Mouse (Mus musculus): ENCODE data around the gene Dnase2a. TPM values are rescaled to one million over a fixed set of nuclear protein-coding genes. Genes with fewer than 3 reads are reported as not detected.

The Dnase2a gene
- polyA plus RNA-seq (2014; fragmentation: Nextera tagmentation; extraction: Ambion mirVana), result 4.5 and 5.5 TPM in 2 replicates

DNA sequence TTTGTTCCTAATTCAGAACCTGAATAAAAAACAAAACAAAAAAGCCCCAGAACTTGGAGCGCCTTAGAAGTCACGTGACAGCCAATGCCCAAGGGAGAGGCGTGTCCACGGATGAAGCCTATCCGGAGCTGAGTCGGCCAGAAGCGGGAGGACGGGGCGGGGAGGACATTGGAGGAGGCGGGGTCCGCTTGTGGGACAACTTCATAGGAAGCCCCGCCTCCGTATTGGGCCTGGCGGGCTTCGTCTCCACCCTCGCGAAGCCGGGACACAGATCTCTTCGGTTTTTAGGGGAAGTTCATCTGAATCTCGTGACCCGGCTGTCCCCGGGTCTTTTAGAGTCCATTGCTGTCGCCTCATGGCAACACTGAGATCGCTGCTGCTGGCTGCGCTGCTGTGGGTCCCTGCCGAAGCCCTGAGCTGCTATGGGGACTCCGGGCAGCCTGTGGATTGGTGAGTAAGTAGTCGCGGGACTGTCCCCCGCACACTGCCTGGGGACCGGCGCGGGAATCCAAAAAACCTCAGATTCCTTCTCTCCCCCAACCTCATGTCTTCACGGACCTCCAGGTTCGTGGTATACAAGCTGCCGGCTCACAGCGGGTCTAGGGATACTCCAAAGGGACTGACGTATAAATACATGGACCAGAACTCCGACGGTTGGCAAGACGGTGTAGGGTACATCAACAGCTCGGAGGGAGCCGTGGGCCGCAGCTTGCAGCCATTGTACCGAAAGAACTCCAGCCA lies at the start of gene Dnase2a:
Gene Dnase2a (plus strand): TSS at position 140 of the 741 bp plus-strand sequence.
- Histone ChIP-seq H3K4me1 (ENCODE audit: control insufficient read depth in 2 of 2, insufficient read depth in 2 of 2, low read length in 2 of 2) (peaks cover 4 to 11% of the 10 kb centered on the region in 2 experiments; a peak in 3 of 4 replicates), H3K9ac (ENCODE audit: low read length) (peak within 1 kb of the TSS; percentile 75), H3K4me3 (ENCODE audit: control insufficient read depth in 1 of 2, insufficient read depth in 1 of 2, low read depth in 1 of 2, low read length in 2 of 2) (peak within 1 kb of the TSS; percentile 48 to 51), H3K27me3 (ENCODE audit: control insufficient read depth, insufficient read depth, low read length) (peaks cover 50% of the 10 kb centered on the region), H3K36me3 (ENCODE audit: control insufficient read depth, insufficient read depth, low read length) (no peaks in the 10 kb centered on the region), H3K9me3 (ENCODE audit: control insufficient read depth, low read length) (no peaks in the 10 kb centered on the region), H3K27ac (replicated peaks in 1 of 2; ENCODE audit: control insufficient read depth in 1 of 2, insufficient read depth in 1 of 2, low read depth in 2 of 2, low read length in 2 of 2) (no peak within 1 kb of the TSS; a peak in 1 of 4 replicates), H3K4me2 (ENCODE audit: low read length) (peak within 1 kb of the TSS; percentile 94)
- under 1% methylated on average over 44 of the region's 45 CpGs for WGBS
- peak; percentile 88 for ATAC-seq (ENCODE audit: insufficient number of reproducible peaks, insufficient read depth, low FRiP score, low read depth)

- 13% methylated on average over 46 of the region's 46 CpGs for WGBS
- Histone ChIP-seq H3K9me3 (ENCODE audit: control insufficient read depth, low read length) (no peaks in the 10 kb centered on the region), H3K4me1 (ENCODE audit: control insufficient read depth in 2 of 2, insufficient read depth in 2 of 2, low read length in 2 of 2) (peaks cover 8 to 9% of the 10 kb centered on the region in 2 experiments; a peak in 2 of 4 replicates), H3K4me2 (ENCODE audit: low read length) (peak within 1 kb of the TSS; percentile 96), H3K27me3 (ENCODE audit: control insufficient read depth, insufficient read depth, low read length) (no peaks in the 10 kb centered on the region), H3K27ac (replicated peaks in 1 of 2; ENCODE audit: control insufficient read depth in 1 of 2, insufficient read depth in 1 of 2, low read depth in 2 of 2, low read length in 2 of 2) (no peak within 1 kb of the TSS), H3K9ac (ENCODE audit: low read length) (peak within 1 kb of the TSS; percentile 71), H3K36me3 (ENCODE audit: control insufficient read depth, insufficient read depth, low read length) (peaks cover 32% of the 10 kb centered on the region), H3K4me3 (ENCODE audit: control insufficient read depth in 1 of 2, insufficient read depth in 1 of 2, low read depth in 1 of 2, low read length in 2 of 2) (peak within 1 kb of the TSS; percentile 46 to 47)
- peak; percentile 70 for ATAC-seq (ENCODE audit: insufficient number of reproducible peaks, insufficient read depth, low FRiP score, low read depth)
Measured at GRCm38 (mm10) chr8:84871376-84872308, 36.7 kb upstream of the Dnase2a start, which contains the start of gene Syce2. Syce2 (plus strand) TSS chr8:84872111.

GRCm38 (mm10) chr8:84872309-84872965 lies 35.9 kb upstream of the Dnase2a start:
- Histone ChIP-seq H3K4me1 (ENCODE audit: control insufficient read depth in 2 of 2, insufficient read depth in 2 of 2, low read length in 2 of 2) (peaks cover 8 to 9% of the 10 kb centered on the region in 2 experiments; a peak in 2 of 4 replicates), H3K36me3 (ENCODE audit: control insufficient read depth, insufficient read depth, low read length) (peaks cover 24% of the 10 kb centered on the region), H3K4me2 (ENCODE audit: low read length) (peak overlapping the region; percentile 96), H3K4me3 (ENCODE audit: control insufficient read depth in 1 of 2, insufficient read depth in 1 of 2, low read depth in 1 of 2, low read length in 2 of 2) (peak overlapping the region; percentile 46 to 47), H3K27me3 (ENCODE audit: control insufficient read depth, insufficient read depth, low read length) (no peaks in the 10 kb centered on the region), H3K9ac (ENCODE audit: low read length) (peak overlapping the region; percentile 71), H3K27ac (replicated peaks in 1 of 2; ENCODE audit: control insufficient read depth in 1 of 2, insufficient read depth in 1 of 2, low read depth in 2 of 2, low read length in 2 of 2) (no peak overlapping the region), H3K9me3 (ENCODE audit: control insufficient read depth, low read length) (no peaks in the 10 kb centered on the region)
- WGBS, result 3% methylated on average over 52 of the region's 54 CpGs
- peak; percentile 40 for ATAC-seq (ENCODE audit: insufficient number of reproducible peaks, insufficient read depth, low FRiP score, low read depth)

- Histone ChIP-seq H3K4me2 (ENCODE audit: low read length) (peak overlapping the region; percentile 96), H3K9me3 (ENCODE audit: control insufficient read depth, low read length) (no peaks in the 10 kb centered on the region), H3K27ac (replicated peaks in 1 of 2; ENCODE audit: control insufficient read depth in 1 of 2, insufficient read depth in 1 of 2, low read depth in 2 of 2, low read length in 2 of 2) (no peak overlapping the region), H3K27me3 (ENCODE audit: control insufficient read depth, insufficient read depth, low read length) (no peaks in the 10 kb centered on the region), H3K4me1 (ENCODE audit: control insufficient read depth in 2 of 2, insufficient read depth in 2 of 2, low read length in 2 of 2) (peaks cover 8 to 9% of the 10 kb centered on the region in 2 experiments; a peak in 2 of 4 replicates), H3K4me3 (ENCODE audit: control insufficient read depth in 1 of 2, insufficient read depth in 1 of 2, low read depth in 1 of 2, low read length in 2 of 2) (peak overlapping the region; percentile 46 to 47; a peak in 3 of 4 replicates), H3K36me3 (ENCODE audit: control insufficient read depth, insufficient read depth, low read length) (peaks cover 18% of the 10 kb centered on the region), H3K9ac (ENCODE audit: low read length) (no peak overlapping the region)
- WGBS, result 81% methylated on average over 4 of the region's 4 CpGs
- no peak for ATAC-seq (ENCODE audit: insufficient number of reproducible peaks, insufficient read depth, low FRiP score, low read depth)
Measured at GRCm38 (mm10) chr8:84873016-84873415, 35.3 kb upstream of the Dnase2a start.

DNA sequence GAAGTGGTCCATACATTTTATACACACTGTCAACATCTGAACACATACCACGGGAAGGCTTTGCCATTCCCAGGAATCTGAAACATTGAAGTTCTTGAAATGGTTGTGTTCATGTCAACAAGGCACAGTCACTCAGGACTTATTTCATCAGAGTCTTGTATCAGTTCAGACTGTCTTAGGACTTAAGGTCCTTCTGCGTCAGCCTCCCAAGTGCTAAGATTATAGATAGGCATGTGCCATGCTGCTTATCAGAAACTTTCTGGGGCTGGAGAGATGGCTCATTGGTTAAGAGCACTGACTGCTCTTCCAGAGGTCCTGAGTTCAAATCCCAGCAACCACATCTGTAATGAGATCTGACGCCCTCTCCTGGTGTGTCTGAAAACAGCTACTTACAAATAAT lies 34.0 kb upstream of the Dnase2a start:
- Histone ChIP-seq H3K4me2 (ENCODE audit: low read length) (no peak overlapping the region), H3K9ac (ENCODE audit: low read length) (no peak overlapping the region), H3K27me3 (ENCODE audit: control insufficient read depth, insufficient read depth, low read length) (no peaks in the 10 kb centered on the region), H3K9me3 (ENCODE audit: control insufficient read depth, low read length) (no peaks in the 10 kb centered on the region), H3K27ac (replicated peaks in 1 of 2; ENCODE audit: control insufficient read depth in 1 of 2, insufficient read depth in 1 of 2, low read depth in 2 of 2, low read length in 2 of 2) (no peak overlapping the region), H3K36me3 (ENCODE audit: control insufficient read depth, insufficient read depth, low read length) (peaks cover 5% of the 10 kb centered on the region; the same call in 1 of the 2 replicates), H3K4me1 (ENCODE audit: control insufficient read depth in 2 of 2, insufficient read depth in 2 of 2, low read length in 2 of 2) (peaks cover 8 to 9% of the 10 kb centered on the region in 2 experiments; a peak in 2 of 4 replicates), H3K4me3 (ENCODE audit: control insufficient read depth in 1 of 2, insufficient read depth in 1 of 2, low read depth in 1 of 2, low read length in 2 of 2) (no peak overlapping the region)
- no peak for ATAC-seq (ENCODE audit: insufficient number of reproducible peaks, insufficient read depth, low FRiP score, low read depth)
- WGBS, result 79% methylated on average over 3 of the region's 3 CpGs

DNA sequence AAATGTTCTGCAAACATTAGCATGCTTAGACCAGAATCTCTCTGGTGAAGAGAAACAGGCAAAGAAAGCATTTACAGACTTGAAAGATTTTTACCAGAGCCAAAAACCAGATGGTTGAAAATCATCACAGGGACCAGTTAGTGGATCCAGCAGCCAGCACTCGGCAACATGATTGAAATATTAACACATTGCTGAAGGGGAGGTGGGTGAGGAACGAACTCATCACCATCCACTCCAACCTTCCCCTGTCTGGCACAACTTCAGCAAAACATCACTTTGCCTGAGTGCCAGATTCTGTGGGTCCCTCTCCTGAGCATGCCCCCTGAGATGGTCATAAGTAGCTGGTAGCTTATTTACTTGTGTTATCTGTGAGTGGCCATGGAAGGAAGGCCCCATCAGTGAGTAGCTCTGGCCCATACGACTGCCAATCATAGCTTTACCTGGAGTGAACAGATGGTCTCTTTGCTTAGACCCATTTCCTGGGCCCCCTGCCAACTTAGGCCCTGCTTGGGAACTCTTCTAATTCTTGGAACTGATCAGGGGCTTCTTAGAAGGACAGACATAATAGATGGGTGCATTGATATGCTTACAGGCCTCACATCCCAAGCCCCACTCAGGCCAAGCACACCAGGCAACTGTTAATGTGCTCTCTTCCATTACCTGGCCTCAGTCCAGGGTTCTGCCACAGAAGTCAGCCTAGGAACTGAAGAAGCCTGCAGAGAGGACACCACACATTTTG lies 30.9 kb upstream of the Dnase2a start:
- H3K4me2 ChIP-seq (ENCODE audit: low read length), result no peak overlapping the region

More for the DNA sequence above, 30.9 kb upstream of the Dnase2a start:
- no peak overlapping the region for H3K9ac ChIP-seq (ENCODE audit: low read length)
- H3K4me3 ChIP-seq (ENCODE audit: control insufficient read depth in 1 of 2, insufficient read depth in 1 of 2, low read depth in 1 of 2, low read length in 2 of 2), result no peak overlapping the region
- peaks cover under 1 to 3% of the 10 kb centered on the region in 2 experiments; a peak in 2 of 4 replicates for H3K4me1 ChIP-seq (ENCODE audit: control insufficient read depth in 2 of 2, insufficient read depth in 2 of 2, low read length in 2 of 2)
- WGBS, result 76% methylated on average over 3 of the region's 3 CpGs
- H3K9me3 ChIP-seq (ENCODE audit: control insufficient read depth, low read length), result no peaks in the 10 kb centered on the region
- no peak for ATAC-seq (ENCODE audit: insufficient number of reproducible peaks, insufficient read depth, low FRiP score, low read depth)
- H3K36me3 ChIP-seq (ENCODE audit: control insufficient read depth, insufficient read depth, low read length), result no peaks in the 10 kb centered on the region
- no peaks in the 10 kb centered on the region for H3K27me3 ChIP-seq (ENCODE audit: control insufficient read depth, insufficient read depth, low read length)
- no peak overlapping the region for H3K27ac ChIP-seq (replicated peaks in 1 of 2; ENCODE audit: control insufficient read depth in 1 of 2, insufficient read depth in 1 of 2, low read depth in 2 of 2, low read length in 2 of 2)

Measured in heart, embryonic 14.5 days (tissue).